Mouse (Mus musculus) erythroblast, adult 5-6 weeks (primary cell): Measurements from ENCODE around the gene Rimbp3. TPM values are rescaled to one million over a fixed set of nuclear protein-coding genes. Genes with fewer than 3 reads are reported as not detected.

ENCODE experiments used
- ATAC-seq: replicated peaks from 2 replicates; pipeline ENCODE4 v1.8.0; 2016; ENCODE audit warnings: moderate number of reproducible peaks, mild to moderate bottlenecking, moderate TSS enrichment, inconsistent platforms; ENCODE audit not compliant: poor library complexity, low FRiP score, severe bottlenecking
- total RNA-seq, 2 experiments: library from RNA; stranded (forward) in 1 of 2; stranded (reverse) in 1 of 2; fragments of 150-400 nt in 1 of 2; fragments of 200-764, 138-1000 nt in 1 of 2; gene quantifications; 2 replicates each; pipeline versions ENCODE4 v1.2.3 to v1.2.4; 2015 to 2017; ENCODE audit warnings: low replicate concordance in 2 of 2

Rimbp3 gene
- total RNA-seq, 2 experiments from 2014 or later, result 1.3 TPM; not detected in 1

DNA sequence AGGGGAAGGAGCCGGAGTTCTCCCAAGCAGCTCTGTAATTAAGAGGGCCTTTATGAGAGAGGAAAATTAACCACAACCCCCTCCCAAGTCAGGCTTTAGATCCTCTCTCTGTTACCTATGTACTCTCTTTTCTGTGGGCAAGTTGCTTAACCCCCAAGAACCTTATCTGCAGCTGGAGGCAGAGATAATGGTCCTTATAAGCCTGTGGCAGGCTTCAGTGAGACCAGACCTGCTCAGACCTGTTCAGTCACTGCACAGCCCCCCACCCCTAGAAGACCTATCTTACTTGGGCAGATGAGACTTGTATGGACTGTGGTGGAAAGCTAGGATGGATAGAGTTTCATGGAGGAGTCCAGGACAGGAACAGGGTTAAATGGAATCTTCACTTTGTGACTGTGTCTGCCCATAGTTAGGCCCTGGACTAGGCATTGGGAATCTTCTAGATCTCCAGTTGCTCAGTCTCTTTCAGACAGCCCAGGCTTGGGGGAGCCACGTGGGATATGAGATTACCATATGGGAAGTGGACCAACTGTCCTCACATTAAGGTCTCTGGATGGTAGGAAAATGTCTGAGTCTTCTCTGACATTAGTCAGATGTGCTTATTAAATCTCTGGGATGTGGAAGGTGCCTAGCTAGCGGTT lies 43.8 kb downstream of the Rimbp3 start:
- no peak for ATAC-seq

DNA sequence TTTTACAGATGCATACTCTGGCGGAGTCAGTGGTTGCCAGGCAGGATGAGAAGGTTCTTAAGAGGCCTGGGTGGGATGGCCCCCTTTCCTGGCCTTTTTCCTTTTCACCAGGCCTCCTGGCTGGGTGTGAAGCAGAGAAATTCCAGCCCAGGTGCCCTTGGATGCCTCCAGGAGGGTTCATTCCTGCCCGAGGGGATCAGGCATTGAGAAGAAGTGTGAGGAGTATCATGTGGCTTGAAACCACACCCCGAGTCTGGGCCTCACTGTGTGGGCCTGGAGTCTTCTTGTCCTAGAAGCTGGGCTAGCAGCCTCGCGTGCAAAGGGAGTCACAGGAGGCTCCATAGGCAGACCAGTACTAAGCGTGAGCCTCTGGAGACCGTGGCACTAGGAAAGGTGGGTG lies 44.4 kb downstream of the Rimbp3 start:
- ATAC-seq, result no peak

DNA sequence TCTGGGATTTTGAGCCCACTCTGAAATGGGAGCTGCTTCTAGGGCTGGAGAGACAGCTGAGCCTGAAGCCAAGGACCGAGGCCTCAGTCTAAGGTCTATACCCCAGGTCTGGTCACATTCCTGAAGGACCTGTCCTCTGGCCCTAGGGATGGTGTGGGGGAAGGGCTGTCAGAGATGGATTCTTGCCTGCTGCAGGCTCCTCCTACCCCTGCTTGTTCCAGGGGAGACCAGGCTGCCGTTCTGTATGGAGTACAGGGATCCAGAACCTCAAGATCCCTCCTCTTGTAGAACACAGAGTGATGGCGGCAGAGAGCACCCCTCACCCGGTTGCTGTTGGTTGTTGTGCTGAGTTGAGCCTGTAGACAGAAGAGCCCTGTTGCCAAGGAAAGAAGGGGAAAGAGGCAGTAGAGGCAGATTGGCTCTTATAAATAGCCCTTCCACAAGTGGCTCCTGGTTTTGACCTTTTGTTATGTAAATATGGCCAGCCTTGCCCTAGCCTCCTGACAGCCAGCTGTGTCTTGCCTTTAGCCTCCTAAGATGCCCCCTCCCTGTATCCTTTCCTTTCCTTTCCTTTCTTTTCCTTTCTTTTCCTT lies 45.7 kb downstream of the Rimbp3 start:
- ATAC-seq, result no peak

DNA sequence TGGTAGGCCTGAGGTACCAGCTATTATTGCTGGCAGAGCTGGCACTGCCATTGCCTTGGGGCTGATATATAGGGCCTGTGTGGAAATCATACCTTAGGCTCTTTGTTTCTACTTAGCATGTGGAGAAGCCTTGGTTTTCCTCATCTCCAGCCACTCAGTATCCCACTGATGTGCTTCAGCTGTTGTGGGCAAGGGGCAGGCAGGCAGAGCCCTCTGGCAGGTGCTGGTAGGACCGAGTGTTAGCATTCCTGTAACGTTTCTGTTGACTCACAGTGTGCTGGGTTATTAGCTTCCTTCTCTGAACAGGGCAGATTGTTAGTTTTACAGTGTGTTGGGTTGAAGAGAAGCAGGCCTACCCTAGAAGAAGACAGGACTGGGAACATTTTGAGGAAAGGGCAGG lies 46.9 kb downstream of the Rimbp3 start:
- ATAC-seq, result no peak

DNA sequence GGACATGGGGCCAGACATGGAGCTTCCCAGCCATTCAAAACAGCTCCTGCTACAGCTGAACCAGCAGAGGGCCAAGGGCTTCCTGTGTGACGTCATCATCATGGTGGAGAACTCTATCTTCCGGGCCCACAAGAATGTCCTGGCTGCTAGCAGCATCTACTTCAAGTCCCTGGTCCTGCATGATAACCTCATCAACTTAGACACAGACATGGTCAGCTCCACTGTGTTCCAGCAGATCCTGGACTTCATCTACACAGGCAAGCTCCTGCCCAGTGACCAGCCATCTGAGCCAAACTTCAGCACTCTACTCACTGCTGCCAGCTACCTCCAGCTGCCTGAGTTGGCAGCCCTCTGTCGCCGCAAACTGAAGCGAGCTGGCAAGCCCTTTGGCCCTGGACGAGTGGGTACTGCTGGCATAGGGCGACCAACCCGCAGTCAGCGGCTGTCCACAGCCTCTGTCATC lies 49.0 kb downstream of the Rimbp3 start:
- ATAC-seq, result no peak

DNA sequence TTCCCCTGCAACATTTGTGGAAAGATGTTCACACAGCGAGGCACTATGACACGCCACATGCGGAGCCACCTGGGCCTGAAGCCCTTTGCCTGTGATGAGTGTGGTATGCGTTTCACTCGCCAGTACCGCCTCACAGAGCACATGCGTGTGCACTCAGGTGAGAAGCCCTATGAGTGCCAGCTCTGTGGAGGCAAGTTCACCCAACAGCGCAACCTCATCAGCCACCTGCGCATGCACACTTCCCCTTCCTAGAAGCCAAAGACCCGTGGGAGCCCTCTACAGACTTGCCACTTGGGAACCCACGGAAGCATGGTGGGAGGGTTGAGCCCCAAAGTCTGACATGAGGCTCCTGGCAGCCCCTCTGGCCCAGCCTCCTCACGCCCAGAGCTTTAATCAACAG lies 50.5 kb downstream of the Rimbp3 start:
- ATAC-seq, result no peak

DNA sequence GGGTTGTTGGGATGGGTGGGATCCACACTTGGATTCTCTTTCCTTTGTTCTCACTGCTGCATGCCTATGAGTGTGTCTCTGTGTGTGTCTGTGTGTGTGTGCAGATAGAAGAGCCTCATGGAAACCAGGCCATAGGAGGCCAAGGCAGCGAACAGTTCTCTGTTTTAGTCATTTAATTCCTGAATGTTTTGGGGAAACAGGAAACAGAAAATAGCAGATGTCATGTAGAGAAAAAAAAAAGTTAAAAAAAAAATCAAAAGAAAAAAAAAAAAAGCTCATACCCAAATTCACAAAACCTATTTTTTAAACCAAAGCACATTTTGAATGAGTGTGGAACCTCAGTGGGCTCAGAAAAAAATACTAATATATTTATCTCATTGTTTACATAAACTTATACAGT lies 52.9 kb downstream of the Rimbp3 start:
- ATAC-seq, result no peak

Other genes starting within 250 kb of the Rimbp3 start
- gene Mapk1, start 225.2 kb upstream of the Rimbp3 start, total RNA-seq (2015; ENCODE audit: low replicate concordance), result 45.2 and 47.6 TPM in 2 replicates
- 52.4 and 53.0 TPM in 2 replicates for gene Mapk1, start 225.2 kb upstream of the Rimbp3 start, total RNA-seq (2017; ENCODE audit: low replicate concordance)
- not detected in 2 replicates for gene Ypel1, start 138.9 kb upstream of the Rimbp3 start, total RNA-seq (2015; ENCODE audit: low replicate concordance)
- gene Ypel1, start 138.9 kb upstream of the Rimbp3 start, total RNA-seq (2017; ENCODE audit: low replicate concordance), result not detected in 2 replicates
- 35.1 and 36.7 TPM in 2 replicates for gene Ppil2, start 97.3 kb upstream of the Rimbp3 start, total RNA-seq (2015; ENCODE audit: low replicate concordance)
- 57.7 and 79.4 TPM in 2 replicates for gene Ppil2, start 97.3 kb upstream of the Rimbp3 start, total RNA-seq (2017; ENCODE audit: low replicate concordance)
- gene 2610318N02Rik, start 83.4 kb upstream of the Rimbp3 start, total RNA-seq (2015; ENCODE audit: low replicate concordance), result 2.9 and 4.0 TPM in 2 replicates
- gene 2610318N02Rik, start 83.4 kb upstream of the Rimbp3 start, total RNA-seq (2017; ENCODE audit: low replicate concordance), result 1.7 and 2.0 TPM in 2 replicates
- gene Sdf2l1, start 76.2 kb upstream of the Rimbp3 start, total RNA-seq (2015; ENCODE audit: low replicate concordance), result 20.9 and 51.7 TPM in 2 replicates
- gene Sdf2l1, start 76.2 kb upstream of the Rimbp3 start, total RNA-seq (2017; ENCODE audit: low replicate concordance), result 15.8 and 25.6 TPM in 2 replicates
- 0.58 and 1.3 TPM in 2 replicates for gene Ydjc, start 64.0 kb upstream of the Rimbp3 start, total RNA-seq (2015; ENCODE audit: low replicate concordance)
- 2.6 and 3.5 TPM in 2 replicates for gene Ydjc, start 64.0 kb upstream of the Rimbp3 start, total RNA-seq (2017; ENCODE audit: low replicate concordance)
- gene Ccdc116, start 61.4 kb upstream of the Rimbp3 start, total RNA-seq (2015; ENCODE audit: low replicate concordance), result 0.38 TPM in 1 of 2 replicates, not detected in the other
- gene Ccdc116, start 61.4 kb upstream of the Rimbp3 start, total RNA-seq (2017; ENCODE audit: low replicate concordance), result not detected in 2 replicates
- gene Ube2l3, start 6.0 kb upstream of the Rimbp3 start, total RNA-seq (2015; ENCODE audit: low replicate concordance), result 77.2 and 91.3 TPM in 2 replicates
- gene Ube2l3, start 6.0 kb upstream of the Rimbp3 start, total RNA-seq (2017; ENCODE audit: low replicate concordance), result 16.7 and 33.8 TPM in 2 replicates
- 0.96 TPM in 1 of 2 replicates, not detected in the other for gene Hic2, start 25.0 kb downstream of the Rimbp3 start, total RNA-seq (2015; ENCODE audit: low replicate concordance)
- 0.14 and 0.60 TPM in 2 replicates for gene Hic2, start 25.0 kb downstream of the Rimbp3 start, total RNA-seq (2017; ENCODE audit: low replicate concordance)
- gene Tmem191c, start 67.5 kb downstream of the Rimbp3 start, total RNA-seq (2015; ENCODE audit: low replicate concordance), result 6.7 TPM in 1 of 2 replicates, not detected in the other
- 2.1 TPM in 1 of 2 replicates, not detected in the other for gene Tmem191c, start 67.5 kb downstream of the Rimbp3 start, total RNA-seq (2017; ENCODE audit: low replicate concordance)
- gene Serpind1, start 122.8 kb downstream of the Rimbp3 start, total RNA-seq (2015; ENCODE audit: low replicate concordance), result not detected in 2 replicates
- not detected in 2 replicates for gene Serpind1, start 122.8 kb downstream of the Rimbp3 start, total RNA-seq (2017; ENCODE audit: low replicate concordance)
- 18.1 and 28.8 TPM in 2 replicates for gene Snap29, start 197.4 kb downstream of the Rimbp3 start, total RNA-seq (2015; ENCODE audit: low replicate concordance)
- 27.6 and 29.0 TPM in 2 replicates for gene Snap29, start 197.4 kb downstream of the Rimbp3 start, total RNA-seq (2017; ENCODE audit: low replicate concordance)
- gene Pi4ka, start 197.7 kb downstream of the Rimbp3 start, total RNA-seq (2015; ENCODE audit: low replicate concordance), result 9.8 and 30.9 TPM in 2 replicates
- gene Pi4ka, start 197.7 kb downstream of the Rimbp3 start, total RNA-seq (2017; ENCODE audit: low replicate concordance), result 9.6 and 17.4 TPM in 2 replicates
- gene Crkl, start 243.4 kb downstream of the Rimbp3 start, total RNA-seq (2015; ENCODE audit: low replicate concordance), result 7.7 and 16.3 TPM in 2 replicates
- 8.1 and 16.1 TPM in 2 replicates for gene Crkl, start 243.4 kb downstream of the Rimbp3 start, total RNA-seq (2017; ENCODE audit: low replicate concordance)